Mouse (Mus musculus) bone marrow, adult 2 months (tissue): Measurements from ENCODE around the gene Fh1. TPM values are rescaled to one million over a fixed set of nuclear protein-coding genes. Genes with fewer than 3 reads are reported as not detected.

ENCODE experiments used
- H3K27ac ChIP-seq: fragments of 200-500 bp; 2 replicates; pipeline ENCODE4 v1.5.1; 2012; ENCODE audit warnings: low read depth, mild to moderate bottlenecking, control low read depth, inconsistent platforms, low read length; ENCODE audit not compliant: control insufficient read depth, poor library complexity, insufficient read depth
- H3K4me1 ChIP-seq: fragments of 200-500 bp; 2 replicates; pipeline ENCODE4 v1.6.1; 2011; ENCODE audit warnings: low read length; ENCODE audit not compliant: control insufficient read depth, insufficient read depth
- H3K4me3 ChIP-seq: fragments of 200-500 bp; replicated peaks from 2 replicates; pipeline ENCODE3; 2011; ENCODE audit warnings: mild to moderate bottlenecking, low read depth, low read length, control low read depth; ENCODE audit not compliant: control insufficient read depth
- CTCF ChIP-seq: fragments of 200-500 bp; IDR thresholded peaks from 2 replicates; pipeline ENCODE4 v1.5.1; 2011; ENCODE audit warnings: low read length, control low read depth; ENCODE audit not compliant: control insufficient read depth, insufficient read depth
- POLR2A ChIP-seq: fragments of 200-500 bp; IDR thresholded peaks from 2 replicates; pipeline ENCODE4 v1.6.1; 2011; ENCODE audit warnings: low read depth, mild to moderate bottlenecking, control low read depth, low read length, borderline replicate concordance; ENCODE audit not compliant: control insufficient read depth
- WGBS: fragments of 180-500 bp; shearing (Covaris S2); methylation state at CpG from one replicate; pipeline ENCODE4 v1.1.7; 2018; 5-methylcytosine and 5-hydroxymethylcytosine counted together
- polyA plus RNA-seq: library from polyadenylated mRNA; stranded (reverse); fragments of >200 nt; gene quantifications from 2 replicates; pipeline ENCODE4 v1.2.4, GENCODE M21; 2011; ENCODE audit warnings: low replicate concordance; ENCODE audit not compliant: missing spikeins, insufficient read depth, insufficient read length

The Fh1 gene
- polyA plus RNA-seq, 1 experiment, result 55.4 TPM

- WGBS, result 90% methylated on average over 4 of the region's 4 CpGs
- TF ChIP-seq CTCF, result no peak
- no peak for TF ChIP-seq POLR2A
- Histone ChIP-seq H3K4me3 (no peak overlapping the region), H3K4me1 (peaks cover 2% of the 10 kb centered on the region; the same call in 1 of the 2 replicates), H3K27ac (no peak overlapping the region)
Observed at GRCm38 (mm10) chr1:175648615-175649014, 23.2 kb upstream of the Fh1 start.

- Histone ChIP-seq H3K4me1 (peaks cover 2% of the 10 kb centered on the region; the same call in 1 of the 2 replicates), H3K27ac (no peak overlapping the region), H3K4me3 (no peak overlapping the region)
- TF ChIP-seq POLR2A (no peak), CTCF (no peak)
- 15% methylated on average over 9 of the region's 9 CpGs for WGBS
Observed at GRCm38 (mm10) chr1:175646952-175647351, 21.5 kb upstream of the Fh1 start.

GRCm38 (mm10) chr1:175643496-175644265 is 18.2 kb upstream of the Fh1 start:
- TF ChIP-seq CTCF (no peak), POLR2A (no peak)
- Histone ChIP-seq H3K27ac (peak overlapping the region; percentile 89), H3K4me3 (no peak overlapping the region), H3K4me1 (peaks cover 14% of the 10 kb centered on the region)
- WGBS, result 19% methylated on average over 5 of the region's 5 CpGs

- TF ChIP-seq POLR2A, result no peak
- no peak for TF ChIP-seq CTCF
- Histone ChIP-seq H3K4me3 (no peak overlapping the region), H3K4me1 (peaks cover 19% of the 10 kb centered on the region), H3K27ac (peak overlapping the region; percentile 71; the same call in 1 of the 2 replicates)
- 25% methylated on average over 6 of the region's 6 CpGs for WGBS
Observed at GRCm38 (mm10) chr1:175640435-175641150, 15.2 kb upstream of the Fh1 start.

- no peak for TF ChIP-seq POLR2A
- Histone ChIP-seq H3K4me3 (no peak overlapping the region), H3K4me1 (peaks cover 19% of the 10 kb centered on the region), H3K27ac (no peak overlapping the region; the same call in 1 of the 2 replicates)
- WGBS, result 61% methylated on average over 7 of the region's 7 CpGs
Observed at GRCm38 (mm10) chr1:175639072-175639471, 13.6 kb upstream of the Fh1 start.

GRCm38 (mm10) chr1:175637677-175638076 is 12.2 kb upstream of the Fh1 start:
- H3K27ac ChIP-seq, result peak overlapping the region; percentile 72; the same call in 1 of the 2 replicates
- peaks cover 17% of the 10 kb centered on the region for H3K4me1 ChIP-seq
- TF ChIP-seq CTCF (no peak), POLR2A (no peak)
- H3K4me3 ChIP-seq, result no peak overlapping the region
- WGBS, result 5% methylated on average over 7 of the region's 7 CpGs

- Histone ChIP-seq H3K27ac (no peak overlapping the region), H3K4me1 (peaks cover 3% of the 10 kb centered on the region; the same call in 1 of the 2 replicates), H3K4me3 (no peak overlapping the region)
- TF ChIP-seq CTCF (no peak), POLR2A (no peak)
- WGBS, result 89% methylated on average over 14 of the region's 14 CpGs
Observed at GRCm38 (mm10) chr1:175632470-175632869, 7.0 kb upstream of the Fh1 start.

- H3K4me1 ChIP-seq, result peaks cover 4% of the 10 kb centered on the region
- peak overlapping the region; percentile 64 for H3K27ac ChIP-seq
- WGBS, result 9% methylated on average over 10 of the region's 10 CpGs
- H3K4me3 ChIP-seq, result peak overlapping the region; percentile 48
- TF ChIP-seq POLR2A (no peak), CTCF (no peak)
Observed at GRCm38 (mm10) chr1:175631721-175632221, 6.3 kb upstream of the Fh1 start.

- Histone ChIP-seq H3K4me3 (no peak overlapping the region), H3K27ac (no peak overlapping the region), H3K4me1 (peaks cover 3% of the 10 kb centered on the region)
- 40% methylated on average over 3 of the region's 3 CpGs for WGBS
- TF ChIP-seq CTCF, result no peak
- TF ChIP-seq POLR2A, result no peak
Observed at GRCm38 (mm10) chr1:175631080-175631479, 5.6 kb upstream of the Fh1 start.
